Mouse (Mus musculus) erythroblast, embryonic 14.5 days (primary cell): ENCODE measurements around the gene Il10rb. TPM values are rescaled to one million over a fixed set of nuclear protein-coding genes. Genes with fewer than 3 reads are reported as not detected.

Experiments used
- H3K27me3 ChIP-seq: 2 replicates; pipeline ENCODE4 v1.6.1; 2012; ENCODE audit warnings: inconsistent platforms; ENCODE audit not compliant: control insufficient read depth
- H3K36me3 ChIP-seq: 2 replicates; pipeline ENCODE4 v1.6.1; 2012; ENCODE audit warnings: mild to moderate bottlenecking, inconsistent platforms; ENCODE audit not compliant: control insufficient read depth
- H3K4me1 ChIP-seq: 2 replicates; pipeline ENCODE4 v1.6.1; 2012; ENCODE audit warnings: inconsistent platforms; ENCODE audit not compliant: control insufficient read depth
- H3K4me3 ChIP-seq: replicated peaks from 2 replicates; pipeline ENCODE3; 2012; ENCODE audit warnings: moderate library complexity, mild to moderate bottlenecking, inconsistent platforms
- H3K9me3 ChIP-seq: 2 replicates; pipeline ENCODE4 v1.6.1; 2012; ENCODE audit warnings: low read length, inconsistent platforms, mixed read lengths; ENCODE audit not compliant: control insufficient read depth
- GATA1 ChIP-seq: IDR thresholded peaks from 2 replicates; pipeline ENCODE4 v1.6.1; 2012; ENCODE audit warnings: low read length, inconsistent platforms, mixed read lengths
- TAL1 ChIP-seq: IDR thresholded peaks from 3 replicates; pipeline ENCODE4 v1.6.1; 2012; ENCODE audit warnings: low read length, inconsistent platforms, mixed read lengths
- polyA plus RNA-seq: library from polyadenylated mRNA; stranded (reverse); fragments of >175 nt; gene quantifications from 2 replicates; pipeline ENCODE4 v1.2.3, GENCODE M21; 2012

Gene Il10rb
- polyA plus RNA-seq, 1 experiment = 0.73 TPM

- no peak for TF ChIP-seq GATA1
- Histone ChIP-seq H3K4me3 (no peak overlapping the region), H3K36me3 (peaks cover 98% of the 10 kb centered on the region), H3K27me3 (no peaks in the 10 kb centered on the region), H3K4me1 (peaks cover 44% of the 10 kb centered on the region), H3K9me3 (peaks cover 2% of the 10 kb centered on the region)
Observed at GRCm38 (mm10) chr16:91394826-91395410, 11.0 kb upstream of the Il10rb start.

- peaks cover 98% of the 10 kb centered on the region for H3K36me3 ChIP-seq
- TF ChIP-seq TAL1 = no peak
- no peak for TF ChIP-seq GATA1
- H3K27me3 ChIP-seq = no peaks in the 10 kb centered on the region
- peaks cover 49% of the 10 kb centered on the region for H3K4me1 ChIP-seq
- H3K9me3 ChIP-seq = no peaks in the 10 kb centered on the region; the same call in 1 of the 2 replicates
- H3K4me3 ChIP-seq = no peak overlapping the region
Observed at GRCm38 (mm10) chr16:91395633-91396392, 10.2 kb upstream of the Il10rb start.

GRCm38 (mm10) chr16:91396844-91397537 is 9.0 kb upstream of the Il10rb start:
- Histone ChIP-seq H3K4me1 (peaks cover 47% of the 10 kb centered on the region), H3K9me3 (no peaks in the 10 kb centered on the region; the same call in 1 of the 2 replicates), H3K36me3 (peaks cover 98% of the 10 kb centered on the region), H3K4me3 (no peak overlapping the region), H3K27me3 (no peaks in the 10 kb centered on the region)
- TF ChIP-seq TAL1 (no peak), GATA1 (no peak)

GRCm38 (mm10) chr16:91398030-91398429 is 7.9 kb upstream of the Il10rb start:
- TF ChIP-seq GATA1 (no peak), TAL1 (no peak)
- no peak overlapping the region for H3K4me3 ChIP-seq
- H3K9me3 ChIP-seq = no peaks in the 10 kb centered on the region
- H3K27me3 ChIP-seq = no peaks in the 10 kb centered on the region
- peaks cover 51% of the 10 kb centered on the region for H3K4me1 ChIP-seq
- peaks cover 98% of the 10 kb centered on the region for H3K36me3 ChIP-seq

- no peak overlapping the region for H3K4me3 ChIP-seq
- peaks cover 98% of the 10 kb centered on the region for H3K36me3 ChIP-seq
- peaks cover 56% of the 10 kb centered on the region for H3K4me1 ChIP-seq
- H3K27me3 ChIP-seq = no peaks in the 10 kb centered on the region
- TF ChIP-seq GATA1 = no peak
- no peak for TF ChIP-seq TAL1
- no peaks in the 10 kb centered on the region; the same call in 1 of the 2 replicates for H3K9me3 ChIP-seq
Observed at GRCm38 (mm10) chr16:91398944-91399343, 7.0 kb upstream of the Il10rb start.

GRCm38 (mm10) chr16:91401569-91402165 is 4.3 kb upstream of the Il10rb start:
- peaks cover 93% of the 10 kb centered on the region for H3K36me3 ChIP-seq
- no peak overlapping the region for H3K4me3 ChIP-seq
- TF ChIP-seq GATA1 (no peak), TAL1 (no peak)
- H3K9me3 ChIP-seq = no peaks in the 10 kb centered on the region; the same call in 1 of the 2 replicates
- H3K4me1 ChIP-seq = peaks cover 59% of the 10 kb centered on the region
- H3K27me3 ChIP-seq = no peaks in the 10 kb centered on the region

- H3K9me3 ChIP-seq = no peaks in the 10 kb centered on the region; the same call in 1 of the 2 replicates
- TF ChIP-seq TAL1 (no peak), GATA1 (no peak)
- H3K4me1 ChIP-seq = peaks cover 57% of the 10 kb centered on the region
- H3K27me3 ChIP-seq = no peaks in the 10 kb centered on the region
- H3K4me3 ChIP-seq = no peak overlapping the region
- peaks cover 87% of the 10 kb centered on the region for H3K36me3 ChIP-seq
Observed at GRCm38 (mm10) chr16:91403784-91404183, 2.2 kb upstream of the Il10rb start.

GRCm38 (mm10) chr16:91404187-91404586 is 1.8 kb upstream of the Il10rb start:
- H3K27me3 ChIP-seq = no peaks in the 10 kb centered on the region
- H3K36me3 ChIP-seq = peaks cover 87% of the 10 kb centered on the region
- no peaks in the 10 kb centered on the region; the same call in 1 of the 2 replicates for H3K9me3 ChIP-seq
- no peak overlapping the region for H3K4me3 ChIP-seq
- H3K4me1 ChIP-seq = peaks cover 61% of the 10 kb centered on the region
- TF ChIP-seq TAL1 (no peak), GATA1 (no peak)
